Mouse (Mus musculus): ENCODE results near the gene Defb38.
A peak's percentile ranks its signal among the peaks of the same experiment; 100 is the strongest.

The Defb38 gene

GRCm38 (mm10) chr8:19026466-19026865, at the start of gene Defb38:
TSS of gene Defb38 (minus strand) at chr8:19026566.
- no peak for DNase-seq (ENCODE audit: low read depth, low spot score)

- no peak for DNase-seq (ENCODE audit: low read depth, low spot score)
Measured at GRCm38 (mm10) chr8:19066013-19066412, 39.6 kb upstream of the Defb38 start.

GRCm38 (mm10) chr8:19064710-19065109, 38.3 kb upstream of the Defb38 start, which contains the start of gene Defb39:
TSS of gene Defb39 (minus strand) at chr8:19064810.
- no peak for DNase-seq (ENCODE audit: low read depth, low spot score)

GRCm38 (mm10) chr8:19062891-19063290, 36.5 kb upstream of the Defb38 start:
- no peak for DNase-seq (ENCODE audit: low read depth, low spot score)

DNA sequence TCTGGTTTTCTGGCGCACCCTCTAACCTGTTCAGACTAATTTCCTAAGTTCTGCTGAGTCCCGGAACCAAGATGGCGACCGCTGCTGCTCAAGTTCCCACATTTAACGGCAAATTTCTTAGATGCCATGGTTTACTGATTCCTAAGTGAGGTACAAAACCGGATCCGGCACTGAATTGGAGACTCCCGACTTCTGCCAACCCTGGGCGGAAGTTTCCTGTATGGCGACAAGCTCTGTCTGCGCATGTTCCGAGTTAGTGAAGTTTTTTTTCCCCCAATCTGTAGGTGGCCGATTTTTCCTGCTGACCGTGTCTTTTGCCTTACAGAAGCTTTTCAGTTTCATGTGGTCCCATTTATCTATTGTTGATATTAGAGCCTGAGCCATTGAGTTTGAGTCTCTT, 18.9 kb upstream of the Defb38 start:
- peak; percentile 31 for DNase-seq (ENCODE audit: low read depth, low spot score)
